Mouse (Mus musculus) lung, adult 2 months (tissue): ENCODE measurements around the gene Trdmt1.

Experiments used
- CTCF ChIP-seq: fragments of 200-500 bp; IDR thresholded peaks from 2 replicates; pipeline ENCODE4 v1.5.1; 2011; ENCODE audit warnings: mild to moderate bottlenecking, low read length, control low read depth; ENCODE audit not compliant: insufficient read depth
- POLR2A ChIP-seq: fragments of 200-500 bp; IDR thresholded peaks from 2 replicates; pipeline ENCODE4 v1.6.1; 2011; ENCODE audit warnings: low read depth, mild to moderate bottlenecking, control low read depth, low read length, borderline replicate concordance; ENCODE audit errors: extremely low read depth

DNA sequence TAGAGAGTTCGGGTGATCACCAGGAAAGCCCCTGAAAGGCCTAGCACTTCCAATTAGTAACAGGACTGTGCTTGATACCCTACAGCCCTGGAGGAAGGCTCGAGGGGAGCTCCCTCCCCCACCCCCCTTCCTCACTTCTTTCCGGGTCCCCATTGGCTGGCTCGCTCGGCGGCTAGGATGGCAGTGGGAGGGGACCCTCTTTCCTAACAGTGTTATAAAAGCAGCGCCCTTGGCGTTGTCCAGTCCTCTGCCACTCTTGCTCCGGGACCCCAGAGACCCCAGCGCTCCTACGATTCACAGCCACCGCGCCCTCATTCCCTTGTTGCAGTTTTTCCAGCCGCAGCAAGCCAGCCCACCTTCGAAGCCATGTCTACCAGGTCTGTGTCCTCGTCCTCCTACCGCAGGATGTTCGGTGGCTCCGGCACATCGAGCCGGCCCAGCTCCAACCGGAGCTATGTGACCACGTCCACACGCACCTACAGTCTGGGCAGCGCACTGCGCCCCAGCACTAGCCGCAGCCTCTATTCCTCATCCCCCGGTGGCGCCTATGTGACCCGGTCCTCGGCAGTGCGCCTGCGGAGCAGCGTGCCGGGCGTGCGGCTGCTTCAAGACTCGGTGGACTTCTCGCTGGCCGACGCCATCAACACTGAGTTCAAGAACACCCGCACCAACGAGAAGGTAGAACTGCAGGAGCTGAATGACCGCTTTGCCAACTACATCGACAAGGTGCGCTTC lies 29.8 kb upstream of the Trdmt1 start:
- TF ChIP-seq CTCF (no peak), POLR2A (peak; percentile 96)
